Mouse (Mus musculus) adrenal gland (tissue): ENCODE measurements around the gene Edrf1.
"Not testable (repeated sequence)": the region's sequence is repeated elsewhere in the genome, so short reads cannot be mapped to it uniquely, and the experiment has no call there.

ENCODE experiments used
- intact Hi-C: fragments of 180-260 bp; cut with DNase I; formaldehyde crosslinking; loops from one replicate; pipeline ENCODE4 v1.15.1; 2025

Gene Edrf1

GRCm38 (mm10) chr7:133638306-133638705 is 963 bp downstream of the Edrf1 start:
- intact Hi-C loops: loop anchor here (5.0 to 10.0 kb wide), 2 partner anchors 131 to 604 kb away; no protein-coding TSS in a partner anchor

DNA sequence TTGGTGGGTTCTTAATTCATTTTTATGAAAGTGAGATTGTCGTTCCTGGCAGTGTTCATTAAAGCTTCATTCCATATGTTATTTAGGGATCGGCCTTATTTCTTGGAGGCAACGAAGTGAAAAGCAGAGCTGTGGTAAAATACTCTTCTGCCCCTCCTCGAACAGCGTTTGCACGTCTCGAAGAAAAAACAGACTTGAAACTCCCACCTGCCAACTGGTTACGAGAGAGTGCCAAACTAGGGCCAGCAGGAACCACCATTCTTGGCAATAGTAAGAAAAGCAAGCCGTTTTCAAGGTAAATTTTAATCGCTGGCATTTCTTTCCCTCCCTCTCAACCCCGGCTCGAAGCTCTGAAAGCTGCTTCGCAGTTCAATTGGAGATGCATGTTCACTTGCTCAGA is 1.5 kb downstream of the Edrf1 start:
- intact Hi-C loops: loop anchor here (5.0 to 10.0 kb wide), 2 partner anchors 132 to 604 kb away; no protein-coding TSS in a partner anchor

DNA sequence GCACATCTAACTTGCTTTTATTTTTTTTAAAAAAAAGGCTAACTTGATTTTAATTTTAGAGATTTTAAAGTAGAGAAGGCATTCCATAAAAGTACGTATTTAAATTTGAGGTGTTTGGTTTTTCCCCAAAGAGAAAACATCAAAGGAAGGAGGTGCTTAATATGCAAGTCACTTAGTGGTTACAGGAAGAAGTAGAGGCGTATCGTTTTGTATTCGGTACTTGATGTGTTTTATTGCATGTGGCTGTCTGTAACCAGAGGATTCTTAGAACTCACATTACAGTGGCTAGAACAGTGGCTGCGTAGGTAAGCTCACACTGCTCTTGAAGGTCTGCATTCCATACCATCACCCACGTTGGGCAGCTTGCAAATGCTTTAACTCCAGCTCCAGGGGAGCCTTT is 8.4 kb downstream of the Edrf1 start:
- intact Hi-C loops: no loop called here

DNA sequence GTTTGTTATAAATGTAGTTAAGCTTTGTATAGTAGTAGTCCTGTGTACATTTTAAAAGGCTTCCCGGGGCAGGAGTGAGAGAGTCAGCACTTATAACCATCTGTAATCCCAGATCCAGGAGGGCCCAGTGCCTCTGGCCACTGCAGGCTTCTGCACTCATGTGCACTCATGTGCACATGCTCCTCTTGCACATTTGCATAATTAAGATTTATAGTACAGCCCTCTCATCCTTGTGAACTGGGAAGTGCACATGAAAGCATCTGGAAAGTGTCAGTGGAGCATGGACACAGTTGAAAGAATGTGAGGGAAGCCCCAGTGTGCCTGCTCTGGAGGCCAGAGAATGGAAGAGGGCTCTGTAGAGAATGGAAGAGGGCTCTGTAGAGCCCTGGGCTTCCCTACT is 25.1 kb downstream of the Edrf1 start:
- intact Hi-C loops: no loop called here

GRCm38 (mm10) chr7:133669071-133669470 is 31.7 kb downstream of the Edrf1 start:
- intact Hi-C loops: no loop called here

GRCm38 (mm10) chr7:133669946-133670345 is 32.6 kb downstream of the Edrf1 start:
- intact Hi-C loops: no loop called here

DNA sequence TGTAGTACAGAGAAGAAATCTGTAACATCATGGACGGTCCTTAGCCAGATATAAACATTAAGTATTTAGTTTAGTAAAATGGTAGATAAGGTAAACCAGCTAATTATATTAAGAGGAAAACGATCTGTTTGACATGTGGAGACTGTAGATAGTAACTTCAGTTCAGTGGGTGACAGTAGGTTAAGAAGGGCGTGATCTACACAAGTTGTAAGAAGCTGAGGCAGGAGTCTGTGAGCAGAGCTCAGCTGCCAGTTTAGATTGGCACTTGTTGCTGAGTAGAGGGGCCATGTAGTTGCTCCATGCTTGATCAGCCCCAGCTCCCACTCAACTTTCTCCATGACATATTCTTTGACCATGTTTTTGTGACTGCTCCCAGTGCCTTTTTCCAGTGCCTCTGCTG is 33.5 kb downstream of the Edrf1 start:
- intact Hi-C loops: no loop called here

GRCm38 (mm10) chr7:133676002-133676401 is 38.7 kb downstream of the Edrf1 start:
- intact Hi-C loops: no loop called here

GRCm38 (mm10) chr7:133678716-133679115 is 41.4 kb downstream of the Edrf1 start:
- intact Hi-C loops: no loop called here

DNA sequence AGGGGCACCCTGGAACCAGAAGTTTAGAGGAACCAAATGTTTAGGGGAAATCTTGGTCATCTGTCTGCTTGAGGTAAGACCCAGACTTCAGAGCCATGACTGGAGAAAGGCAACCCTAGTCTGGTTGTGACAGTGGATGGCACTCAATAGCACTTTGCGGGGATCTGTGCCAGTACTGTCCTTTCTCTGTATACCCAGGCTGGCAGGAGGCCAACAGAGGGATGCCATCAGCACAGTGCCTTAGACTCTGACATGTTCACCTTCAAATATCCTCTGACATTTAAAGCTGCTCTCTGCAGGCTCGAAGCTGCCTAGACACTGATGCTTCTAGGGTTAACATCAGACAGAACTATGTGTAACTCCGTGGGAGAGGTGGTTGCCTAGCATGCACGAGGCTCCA is 42.1 kb downstream of the Edrf1 start:
- intact Hi-C loops: no loop called here

DNA sequence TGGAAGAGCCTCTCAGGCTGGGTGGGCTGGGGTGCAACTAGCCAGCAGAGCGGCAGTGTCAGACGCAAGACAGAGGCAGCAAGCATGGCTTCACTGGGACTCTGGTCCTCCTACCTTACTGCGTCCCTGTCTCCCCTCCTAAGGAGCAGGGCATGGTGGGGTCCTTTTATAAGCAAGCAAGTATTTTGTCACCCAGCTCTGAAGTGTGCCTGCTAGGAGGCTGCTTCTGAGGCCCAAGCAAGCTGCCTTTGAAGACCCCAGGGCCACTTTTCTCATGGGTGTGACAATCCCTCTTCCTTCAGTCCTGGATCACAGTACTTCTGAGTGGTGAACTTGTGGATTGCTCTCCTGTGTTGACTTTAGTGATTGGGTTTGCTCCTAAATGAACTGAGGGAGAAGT is 42.6 kb downstream of the Edrf1 start, which contains the start of gene Mmp21:
Gene Mmp21, minus strand, starts transcription at position 101 of the 400 bp plus-strand sequence.
- intact Hi-C loops: no loop called here

GRCm38 (mm10) chr7:133683626-133684025 is 46.3 kb downstream of the Edrf1 start:
- intact Hi-C loops: no loop called here

DNA sequence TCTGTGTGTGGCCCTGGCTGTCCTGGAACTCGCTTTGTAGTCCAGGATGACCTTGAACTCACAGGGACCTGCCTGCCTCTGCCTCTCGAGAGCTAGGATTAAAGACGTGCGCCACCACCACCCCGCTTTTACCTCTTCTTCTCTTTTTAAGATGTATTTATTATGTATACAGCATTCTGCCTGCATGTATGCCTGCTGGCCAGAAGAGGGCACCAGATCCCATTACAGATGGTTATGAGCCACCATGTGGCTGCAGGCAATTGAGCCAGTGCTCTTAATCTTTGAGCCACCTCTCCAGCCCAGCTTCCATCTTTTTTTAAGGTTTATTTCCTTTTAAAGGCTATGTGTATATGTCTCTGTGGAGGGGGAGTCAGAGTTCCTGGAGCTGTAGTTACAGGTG is 46.8 kb downstream of the Edrf1 start:
- intact Hi-C loops: no loop called here

DNA sequence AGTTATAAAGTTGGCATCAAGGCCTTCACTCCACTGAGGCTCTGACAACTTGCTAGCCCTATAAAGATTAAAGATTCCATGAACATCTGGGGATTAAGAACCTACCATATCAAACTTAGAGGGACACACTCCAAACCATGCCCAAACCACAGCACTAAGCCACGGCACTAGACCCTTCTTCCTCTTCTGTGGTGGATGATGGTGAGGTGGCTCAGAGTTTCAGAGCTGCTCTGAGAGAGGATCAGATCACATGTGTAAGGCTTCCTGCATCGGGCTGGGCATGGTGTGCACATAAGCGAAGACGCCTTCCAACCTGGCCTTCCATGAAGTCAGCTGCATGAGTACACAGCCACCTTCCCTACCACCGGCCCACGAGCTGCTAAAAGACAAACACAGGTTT is 47.4 kb downstream of the Edrf1 start:
- intact Hi-C loops: no loop called here

DNA sequence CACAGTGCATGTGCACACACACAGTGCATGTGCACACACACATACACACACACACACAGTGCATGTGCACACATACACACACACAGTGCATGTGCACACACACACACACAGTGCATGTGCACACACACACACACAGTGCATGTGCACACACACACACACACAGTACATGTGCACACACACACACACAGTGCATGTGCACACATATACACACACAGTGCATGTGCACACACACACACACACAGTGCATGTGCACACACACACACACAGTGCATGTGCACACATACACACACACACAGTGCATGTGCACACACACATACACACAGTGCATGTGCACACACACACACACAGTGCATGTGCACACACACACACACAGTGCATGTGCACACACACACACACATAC is 48.3 kb downstream of the Edrf1 start:
- intact Hi-C loops: not testable (repeated sequence)

- intact Hi-C loops: no loop called here
These were observed 60.8 kb downstream of the Edrf1 start for GRCm38 (mm10) chr7:133698021-133698709.

DNA sequence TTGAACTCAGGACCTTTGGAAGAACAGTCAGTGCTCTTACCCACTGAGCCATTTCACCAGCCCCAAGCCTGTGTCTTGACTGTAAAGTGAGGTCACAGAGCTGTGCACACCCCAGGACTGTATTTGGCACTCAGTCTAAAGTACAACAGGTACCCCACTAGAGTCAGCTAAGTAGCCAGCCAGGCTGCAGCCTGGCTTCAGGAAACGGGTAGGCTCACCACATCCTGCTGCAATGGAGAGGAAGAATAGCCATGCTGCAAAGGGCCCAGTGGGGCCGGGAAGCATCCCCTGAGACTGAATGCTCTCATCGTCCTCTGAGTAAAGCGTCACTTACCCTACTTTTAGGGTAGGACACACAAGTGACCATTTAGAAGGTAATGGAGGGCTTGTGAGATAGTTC is 62.5 kb downstream of the Edrf1 start:
- intact Hi-C loops: no loop called here

- intact Hi-C loops: no loop called here
These were observed 64.0 kb downstream of the Edrf1 start for GRCm38 (mm10) chr7:133701366-133701765.

DNA sequence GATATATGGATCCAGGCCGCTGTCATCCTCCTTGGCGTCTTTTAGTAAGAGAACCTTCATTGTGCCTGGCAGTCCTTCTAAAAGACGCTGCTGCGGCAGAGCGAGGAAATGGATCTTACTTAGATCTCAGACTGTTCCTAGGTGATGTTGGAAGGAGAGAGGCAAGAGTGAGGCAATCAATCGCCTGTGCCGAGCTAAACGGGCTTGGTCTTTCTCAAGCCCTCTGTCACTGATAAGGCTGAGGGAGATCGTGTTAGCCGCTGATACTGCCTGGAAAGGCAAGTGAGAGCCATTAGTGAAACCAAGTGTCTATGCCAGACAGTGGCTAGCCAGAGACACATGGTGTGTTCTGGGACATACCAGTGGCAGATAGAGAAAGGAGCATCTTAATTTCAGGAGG is 65.0 kb downstream of the Edrf1 start:
- intact Hi-C loops: no loop called here

DNA sequence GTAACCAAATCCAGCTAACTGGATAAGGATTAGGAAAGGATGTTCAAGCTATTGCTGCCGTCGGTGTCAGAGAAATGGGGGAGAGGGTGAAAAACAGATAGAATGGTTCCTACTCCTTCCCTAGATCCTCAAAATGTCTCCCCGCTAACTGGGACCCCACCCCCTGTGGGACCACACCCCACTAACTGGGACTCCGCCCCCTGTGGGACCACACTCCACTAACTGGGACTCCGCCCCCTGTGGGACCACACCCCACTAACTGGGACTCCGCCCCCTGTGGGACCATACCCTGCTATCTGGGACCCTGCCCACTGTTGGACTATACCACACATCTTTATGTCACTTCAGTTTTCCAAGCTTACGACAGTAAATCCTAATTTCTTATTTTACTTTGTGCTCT is 66.6 kb downstream of the Edrf1 start:
- intact Hi-C loops: no loop called here

DNA sequence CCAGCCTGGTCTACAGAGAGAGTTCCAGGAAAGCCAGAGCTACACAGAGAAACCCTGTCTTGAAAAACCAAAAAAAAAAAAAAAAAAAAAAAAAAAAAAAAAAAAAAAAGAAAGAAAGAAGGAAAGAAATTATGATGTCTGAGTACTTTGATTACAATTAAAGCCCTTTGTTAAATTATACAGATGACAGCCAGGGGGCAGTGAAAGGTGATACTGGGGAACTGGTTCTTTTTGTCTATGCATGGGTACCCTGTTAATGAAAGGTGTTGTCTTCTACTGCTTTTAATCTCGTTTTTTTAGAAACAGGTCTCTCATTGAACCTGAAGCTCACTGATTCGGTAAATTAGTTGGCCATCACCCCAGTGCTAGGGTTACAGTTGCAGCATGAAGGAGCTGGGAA is 70.0 kb downstream of the Edrf1 start:
- intact Hi-C loops: loop anchor here (5.0 kb wide), 2 partner anchors 65 to 70 kb away; partner anchors contain the start of gene Fank1

- intact Hi-C loops: no loop called here
These were observed 78.0 kb downstream of the Edrf1 start for GRCm38 (mm10) chr7:133715387-133715786.

DNA sequence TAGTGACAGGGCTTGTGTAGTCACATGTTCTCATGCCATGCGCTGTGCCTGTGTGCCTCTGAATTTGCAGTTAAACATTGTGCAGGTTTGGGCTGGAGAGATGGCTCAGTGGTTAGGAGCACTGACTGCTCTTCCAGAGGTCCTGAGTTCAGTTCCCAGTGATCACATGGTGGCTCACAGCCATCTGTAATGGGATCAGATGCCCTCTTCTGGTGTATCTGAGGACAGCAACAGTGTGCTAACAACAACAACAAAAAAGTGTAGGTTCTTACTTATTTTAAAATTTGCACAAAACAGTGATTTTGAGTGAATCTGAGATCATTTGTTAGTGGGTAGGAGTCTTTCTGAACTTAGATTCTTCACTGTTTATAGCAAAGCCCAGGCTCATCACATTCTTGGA is 81.2 kb downstream of the Edrf1 start:
- intact Hi-C loops: no loop called here
